Mouse (Mus musculus): ENCODE data around the gene Rab5c. TPM values are rescaled to one million over a fixed set of nuclear protein-coding genes. Genes with fewer than 3 reads are reported as not detected.

Gene Rab5c
- total and polyA plus RNA-seq, 2 experiments from 2014 or later: 34.9 to 211 TPM

DNA sequence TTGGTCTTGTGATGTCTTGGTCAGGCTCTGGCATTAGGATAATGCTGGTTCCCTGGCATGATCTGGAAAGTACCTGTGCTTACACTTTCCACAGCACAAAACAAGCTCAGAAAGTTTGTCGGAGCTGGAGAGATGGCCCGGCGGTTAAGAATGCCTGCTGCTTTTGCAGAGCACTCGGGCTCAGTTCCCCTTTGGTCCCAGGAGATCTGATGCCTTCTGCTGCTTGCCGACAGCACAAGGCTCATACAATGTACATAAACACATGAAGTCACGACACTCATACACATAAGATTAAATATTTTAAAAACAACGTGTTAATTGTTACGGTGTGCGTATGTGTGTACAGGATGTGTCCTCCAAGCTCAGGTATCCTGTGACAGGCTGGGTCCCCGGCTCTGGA, 37.9 kb upstream of the Rab5c start:
- ATAC-seq: no peak
- DNase-seq: no peak
- Histone ChIP-seq H3K9ac (no peak overlapping the region), H3K27ac (ENCODE audit: low read depth, low read length) (no peak overlapping the region), H3K36me3 (ENCODE audit: insufficient read depth) (no peaks in the 10 kb centered on the region), H3K9me3 (ENCODE audit: low read length) (no peaks in the 10 kb centered on the region), H3K4me2 (ENCODE audit: low read depth) (no peak overlapping the region), H3K27me3 (ENCODE audit: insufficient read depth, low read length) (no peaks in the 10 kb centered on the region), H3K4me3 (ENCODE audit: low read depth, low read length) (no peak overlapping the region), H3K4me1 (ENCODE audit: insufficient read depth) (0 out of 2 replicates have a peak, but pooled peaks cover under 1% of the 10 kb centered on the region)
- 88% methylated on average over 10 of the region's 10 CpGs for WGBS
- TF ChIP-seq CTCF (IDR thresholded peaks at IDR 0.05; ENCODE audit: low read depth): no peak

DNA sequence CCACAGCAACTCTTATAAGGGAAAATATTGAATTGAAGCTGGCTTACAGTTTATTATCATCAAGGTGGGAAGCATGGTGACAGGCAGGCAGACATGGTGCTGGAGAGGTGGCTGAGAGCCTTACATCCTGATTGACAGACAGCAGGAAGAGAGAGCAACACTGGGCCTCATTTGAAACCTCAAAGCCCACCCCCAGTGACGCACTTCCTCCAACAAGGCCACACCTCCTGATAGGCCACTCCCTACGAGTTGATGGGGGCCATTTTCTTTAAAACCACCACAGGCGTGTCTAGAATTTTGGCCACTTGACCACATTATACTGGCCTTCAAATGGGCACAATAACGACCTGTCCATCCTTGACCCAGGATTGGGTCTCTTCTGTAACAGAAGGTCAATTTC, 36.2 kb upstream of the Rab5c start:
- H3K4me2 ChIP-seq (ENCODE audit: low read depth): no peak overlapping the region
- no peak overlapping the region for H3K27ac ChIP-seq (ENCODE audit: low read depth, low read length)
- DNase-seq: no peak
- no peaks in the 10 kb centered on the region for H3K36me3 ChIP-seq (ENCODE audit: insufficient read depth)
- H3K4me3 ChIP-seq (ENCODE audit: low read depth, low read length): no peak overlapping the region
- ATAC-seq: no peak
- H3K9ac ChIP-seq: no peak overlapping the region
- no peaks in the 10 kb centered on the region for H3K27me3 ChIP-seq (ENCODE audit: insufficient read depth, low read length)
- 0 out of 2 replicates have a peak, but pooled peaks cover 3% of the 10 kb centered on the region for H3K4me1 ChIP-seq (ENCODE audit: insufficient read depth)
- TF ChIP-seq CTCF (IDR thresholded peaks at IDR 0.05; ENCODE audit: low read depth): no peak
- 78% methylated on average over 4 of the region's 4 CpGs for WGBS
- H3K9me3 ChIP-seq (ENCODE audit: low read length): no peaks in the 10 kb centered on the region

DNA sequence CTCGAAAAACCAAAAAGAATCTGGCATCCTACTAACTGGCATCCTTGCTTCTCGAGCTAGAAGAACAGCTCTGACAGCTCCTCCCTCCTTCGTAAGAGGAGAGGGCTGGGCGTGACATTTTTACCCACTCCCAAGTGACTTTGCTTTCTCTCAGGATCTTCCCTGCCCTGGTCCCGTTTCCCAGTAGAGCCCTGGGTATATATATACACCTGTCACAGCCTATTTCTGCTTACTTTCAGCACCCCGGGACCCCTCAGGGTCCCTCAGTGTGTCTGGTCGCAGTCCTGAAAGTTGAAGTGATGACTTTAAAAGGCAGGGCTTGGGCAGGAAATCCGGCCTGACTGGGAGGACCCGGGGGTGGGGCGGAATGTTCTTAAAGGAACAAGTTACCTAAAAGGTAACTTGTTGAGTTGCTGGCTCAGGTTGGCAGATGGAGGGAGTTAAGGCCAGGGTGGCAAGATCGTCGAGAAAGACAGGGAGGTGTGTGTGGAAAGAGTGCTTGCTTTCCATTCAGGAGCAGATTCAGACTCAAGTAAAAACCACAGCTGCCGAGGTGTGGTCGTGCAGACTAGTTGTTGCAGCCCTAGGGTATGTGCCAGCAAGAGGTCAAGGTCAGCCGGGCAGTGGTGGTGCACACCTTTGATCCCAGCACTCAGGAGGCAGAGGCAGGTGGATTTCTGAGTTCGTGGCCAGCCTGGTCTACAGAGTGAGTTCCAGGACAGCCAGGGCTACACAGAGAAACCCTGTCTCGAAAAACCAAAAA, 32.8 kb upstream of the Rab5c start, which contains the start of gene Ghdc:
Gene Ghdc (minus strand): TSS at position 312 of the 763 bp plus-strand sequence.
- Histone ChIP-seq H3K36me3 (ENCODE audit: insufficient read depth) (no peaks in the 10 kb centered on the region), H3K4me2 (ENCODE audit: low read depth) (peak within 1 kb of the TSS; percentile 44), H3K4me3 (ENCODE audit: low read depth, low read length) (peak within 1 kb of the TSS; percentile 40), H3K27ac (ENCODE audit: low read depth, low read length) (no peak within 1 kb of the TSS), H3K4me1 (ENCODE audit: insufficient read depth) (0 out of 2 replicates have a peak, but pooled peaks cover 3% of the 10 kb centered on the region), H3K9ac (0 out of 2 replicates have a peak within 1 kb of the TSS, but pooled peaks have one; percentile 19), H3K27me3 (ENCODE audit: insufficient read depth, low read length) (no peaks in the 10 kb centered on the region), H3K9me3 (ENCODE audit: low read length) (no peaks in the 10 kb centered on the region)
- WGBS: 20% methylated on average over 17 of the region's 17 CpGs
- DNase-seq (peak; percentile 64), ATAC-seq (peak; percentile 77)
- no peak for TF ChIP-seq CTCF (IDR thresholded peaks at IDR 0.05; ENCODE audit: low read depth)

DNA sequence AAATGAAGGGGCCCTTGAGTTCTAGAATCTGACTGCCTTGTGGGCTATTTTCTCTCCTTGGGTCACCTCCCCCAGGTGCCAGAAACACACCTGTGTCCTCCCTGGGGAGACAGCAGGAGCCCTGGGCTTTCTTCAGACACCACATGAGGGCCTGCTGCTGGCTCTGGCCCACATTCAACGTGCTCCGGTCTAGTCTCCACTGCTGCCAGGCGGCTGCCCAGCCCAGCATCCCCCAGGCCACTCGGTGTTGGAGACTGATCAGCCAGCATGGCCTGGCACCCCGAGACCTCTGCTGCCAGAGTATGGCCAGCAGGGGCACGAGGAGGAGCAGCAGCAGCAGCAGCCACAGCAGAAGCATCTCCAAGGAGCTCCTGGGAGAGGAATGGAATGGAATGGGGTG, 32.0 kb upstream of the Rab5c start:
- Histone ChIP-seq H3K27ac (ENCODE audit: low read depth, low read length) (no peak overlapping the region), H3K27me3 (ENCODE audit: insufficient read depth, low read length) (no peaks in the 10 kb centered on the region), H3K4me1 (ENCODE audit: insufficient read depth) (0 out of 2 replicates have a peak, but pooled peaks cover 3% of the 10 kb centered on the region), H3K9ac (no peak overlapping the region), H3K9me3 (ENCODE audit: low read length) (no peaks in the 10 kb centered on the region), H3K4me2 (ENCODE audit: low read depth) (peak overlapping the region; percentile 44), H3K36me3 (ENCODE audit: insufficient read depth) (no peaks in the 10 kb centered on the region), H3K4me3 (ENCODE audit: low read depth, low read length) (peak overlapping the region; percentile 40)
- ATAC-seq (0 out of 2 replicates have a peak, but pooled peaks have one; percentile 8), DNase-seq (no peak)
- no peak for TF ChIP-seq CTCF (IDR thresholded peaks at IDR 0.05; ENCODE audit: low read depth)
- WGBS: 58% methylated on average over 6 of the region's 6 CpGs

DNA sequence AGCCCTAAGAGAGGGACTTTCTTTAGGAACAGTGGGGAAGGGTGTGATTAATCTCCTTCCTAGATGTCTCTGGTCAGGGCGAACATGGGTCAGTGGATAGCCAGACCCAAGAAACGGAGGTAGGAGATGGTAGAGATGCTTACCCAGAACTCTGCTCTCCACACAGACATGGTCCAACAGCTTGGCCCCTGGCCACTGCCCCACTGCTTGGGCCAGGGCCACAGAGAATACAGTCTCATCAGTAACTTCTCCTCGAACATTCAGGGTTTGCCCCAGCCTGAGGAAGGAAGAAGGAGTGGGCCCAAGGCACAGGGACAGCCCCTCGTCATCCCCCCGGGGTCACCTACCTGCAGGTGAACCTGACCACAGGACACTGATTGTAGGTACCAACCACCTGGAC, 29.9 kb upstream of the Rab5c start:
- H3K27ac ChIP-seq (ENCODE audit: low read depth, low read length): no peak overlapping the region
- no peak for DNase-seq
- H3K4me1 ChIP-seq (ENCODE audit: insufficient read depth): 0 out of 2 replicates have a peak, but pooled peaks cover 3% of the 10 kb centered on the region
- no peak overlapping the region for H3K4me3 ChIP-seq (ENCODE audit: low read depth, low read length)
- TF ChIP-seq CTCF (IDR thresholded peaks at IDR 0.05; ENCODE audit: low read depth): no peak
- no peak for ATAC-seq
- H3K9me3 ChIP-seq (ENCODE audit: low read length): no peaks in the 10 kb centered on the region
- H3K27me3 ChIP-seq (ENCODE audit: insufficient read depth, low read length): no peaks in the 10 kb centered on the region; the same call in 1 of the 2 replicates
- WGBS: 98% methylated on average over 5 of the region's 5 CpGs
- no peak overlapping the region for H3K9ac ChIP-seq
- H3K36me3 ChIP-seq (ENCODE audit: insufficient read depth): no peaks in the 10 kb centered on the region
- H3K4me2 ChIP-seq (ENCODE audit: low read depth): no peak overlapping the region

DNA sequence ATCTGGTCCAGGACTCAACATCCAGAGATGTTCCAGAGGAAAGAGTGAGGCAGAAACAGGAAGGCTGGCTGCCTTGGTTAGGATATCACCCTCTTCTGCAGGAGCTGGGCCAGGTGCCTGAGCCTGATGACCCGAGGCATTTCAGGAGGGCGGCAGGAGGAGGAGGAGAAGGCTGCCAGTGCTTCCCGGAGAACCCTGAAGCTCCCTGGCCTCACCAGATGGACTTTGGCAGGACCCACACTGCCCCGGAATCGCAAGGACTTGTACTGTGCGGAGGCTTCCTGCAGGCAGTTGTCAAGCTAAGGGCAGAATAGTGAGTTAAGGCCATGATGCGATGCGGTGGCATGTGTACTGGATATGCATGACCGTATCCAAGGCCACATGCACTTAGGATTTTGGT, 28.7 kb upstream of the Rab5c start:
- Histone ChIP-seq H3K4me2 (ENCODE audit: low read depth) (no peak overlapping the region), H3K9ac (no peak overlapping the region), H3K4me1 (ENCODE audit: insufficient read depth) (peaks cover 3% of the 10 kb centered on the region; the same call in 1 of the 2 replicates), H3K4me3 (ENCODE audit: low read depth, low read length) (no peak overlapping the region), H3K9me3 (ENCODE audit: low read length) (no peaks in the 10 kb centered on the region), H3K27me3 (ENCODE audit: insufficient read depth, low read length) (peaks cover 3% of the 10 kb centered on the region; the same call in 1 of the 2 replicates), H3K27ac (ENCODE audit: low read depth, low read length) (no peak overlapping the region), H3K36me3 (ENCODE audit: insufficient read depth) (no peaks in the 10 kb centered on the region)
- no peak for ATAC-seq
- no peak for TF ChIP-seq CTCF (IDR thresholded peaks at IDR 0.05; ENCODE audit: low read depth)
- no peak for DNase-seq
- 86% methylated on average over 8 of the region's 9 CpGs for WGBS

DNA sequence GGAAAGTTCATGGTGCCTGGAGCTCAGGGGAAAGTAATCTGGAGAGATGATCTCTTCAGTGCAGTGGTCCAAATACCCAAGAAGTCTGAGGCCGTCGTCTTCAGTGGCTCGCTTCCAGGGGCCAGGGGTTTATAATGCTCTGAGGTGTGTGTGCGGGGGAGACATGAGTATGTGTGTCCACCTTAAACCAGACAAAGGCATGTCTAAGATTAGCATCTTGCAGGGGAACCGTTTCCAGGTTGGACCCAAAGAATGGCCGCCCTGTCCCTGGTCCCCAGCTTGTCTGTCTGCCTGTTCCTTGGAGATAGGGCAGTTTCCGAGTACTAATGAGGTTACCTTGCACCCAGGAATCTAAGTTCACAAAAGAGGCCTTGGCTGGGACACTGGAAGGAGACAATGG, 24.8 kb upstream of the Rab5c start, which contains the start of gene Hcrt:
Gene Hcrt (minus strand): TSS at position 101 of the 400 bp plus-strand sequence.
- no peak for TF ChIP-seq CTCF (IDR thresholded peaks at IDR 0.05; ENCODE audit: low read depth)
- no peaks in the 10 kb centered on the region; the same call in 1 of the 2 replicates for H3K4me1 ChIP-seq (ENCODE audit: insufficient read depth)
- peak within 1 kb of the TSS; percentile 41 for H3K4me3 ChIP-seq (ENCODE audit: low read depth, low read length)
- H3K9ac ChIP-seq: peak within 1 kb of the TSS; percentile 47
- DNase-seq: no peak
- WGBS: 80% methylated on average over 7 of the region's 7 CpGs
- peak within 1 kb of the TSS; percentile 66 for H3K4me2 ChIP-seq (ENCODE audit: low read depth)
- ATAC-seq: no peak
- H3K27ac ChIP-seq (ENCODE audit: low read depth, low read length): no peak within 1 kb of the TSS
- peaks cover 3% of the 10 kb centered on the region; the same call in 1 of the 2 replicates for H3K27me3 ChIP-seq (ENCODE audit: insufficient read depth, low read length)
- no peaks in the 10 kb centered on the region for H3K36me3 ChIP-seq (ENCODE audit: insufficient read depth)
- no peaks in the 10 kb centered on the region for H3K9me3 ChIP-seq (ENCODE audit: low read length)
